Mouse (Mus musculus): ENCODE measurements around the gene Son. TPM values are rescaled to one million over a fixed set of nuclear protein-coding genes. Genes with fewer than 3 reads are reported as not detected.

Son gene
- polyA plus RNA-seq, 1 experiment from 2014 or later: 112 TPM

DNA sequence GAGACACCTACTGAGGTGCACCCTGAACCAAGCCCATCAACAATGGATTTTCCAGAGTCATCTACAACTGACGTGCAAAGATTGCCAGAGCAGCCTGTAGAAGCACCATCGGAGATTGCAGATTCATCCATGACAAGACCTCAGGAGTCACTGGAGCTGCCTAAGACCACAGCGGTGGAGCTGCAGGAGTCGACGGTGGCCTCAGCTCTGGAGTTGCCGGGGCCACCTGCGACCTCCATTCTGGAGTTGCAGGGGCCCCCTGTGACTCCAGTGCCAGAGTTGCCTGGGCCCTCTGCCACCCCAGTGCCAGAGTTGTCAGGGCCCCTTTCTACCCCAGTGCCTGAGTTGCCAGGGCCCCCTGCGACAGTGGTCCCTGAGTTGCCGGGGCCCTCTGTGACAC, 8.0 kb downstream of the Son start:
- no peak for TF ChIP-seq CTCF (IDR thresholded peaks at IDR 0.05; ENCODE audit: low read depth)
- ATAC-seq (replicated peaks; ENCODE audit: low FRiP score, low read depth) (no peak), DNase-seq (ENCODE audit: low spot score) (no peak)
- Histone ChIP-seq H3K27ac (no peak overlapping the region), H3K4me3 (replicated peaks; ENCODE audit: low read depth, low read length) (no peak overlapping the region), H3K9me3 (replicated peaks; ENCODE audit: low read length) (no peaks in the 10 kb centered on the region), H3K36me3 (ENCODE audit: insufficient read depth, low read length) (peaks cover 72% of the 10 kb centered on the region), H3K9ac (ENCODE audit: low read depth, low read length) (no peak overlapping the region), H3K27me3 (ENCODE audit: insufficient read depth, low read length) (no peaks in the 10 kb centered on the region), H3K4me2 (ENCODE audit: low read length) (no peak overlapping the region), H3K4me1 (replicated peaks; ENCODE audit: insufficient read depth, low read length) (no peaks in the 10 kb centered on the region)
- 97% methylated on average over 9 of the region's 9 CpGs for WGBS

DNA sequence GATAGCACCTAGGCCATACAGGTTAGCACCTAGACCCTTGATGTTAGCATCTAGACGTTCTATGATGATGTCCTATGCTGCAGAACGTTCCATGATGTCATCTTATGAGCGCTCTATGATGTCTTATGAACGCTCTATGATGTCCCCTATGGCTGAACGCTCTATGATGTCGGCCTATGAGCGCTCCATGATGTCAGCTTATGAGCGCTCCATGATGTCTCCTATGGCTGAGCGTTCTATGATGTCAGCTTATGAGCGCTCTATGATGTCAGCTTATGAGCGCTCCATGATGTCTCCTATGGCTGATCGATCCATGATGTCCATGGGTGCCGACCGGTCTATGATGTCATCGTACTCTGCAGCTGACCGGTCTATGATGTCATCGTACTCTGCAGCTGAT, 10.0 kb downstream of the Son start:
- peak; percentile 48; the same call in 1 of the 2 replicates for ATAC-seq (replicated peaks; ENCODE audit: low FRiP score, low read depth)
- Histone ChIP-seq H3K4me1 (replicated peaks; ENCODE audit: insufficient read depth, low read length) (no peaks in the 10 kb centered on the region), H3K27ac (no peak overlapping the region), H3K4me2 (ENCODE audit: low read length) (no peak overlapping the region), H3K27me3 (ENCODE audit: insufficient read depth, low read length) (no peaks in the 10 kb centered on the region), H3K4me3 (replicated peaks; ENCODE audit: low read depth, low read length) (no peak overlapping the region), H3K9ac (ENCODE audit: low read depth, low read length) (no peak overlapping the region), H3K36me3 (ENCODE audit: insufficient read depth, low read length) (peaks cover 74% of the 10 kb centered on the region), H3K9me3 (replicated peaks; ENCODE audit: low read length) (no peaks in the 10 kb centered on the region)
- 99% methylated on average over 17 of the region's 17 CpGs for WGBS
- no peak for TF ChIP-seq CTCF (IDR thresholded peaks at IDR 0.05; ENCODE audit: low read depth)
- no peak for DNase-seq (ENCODE audit: low spot score)

DNA sequence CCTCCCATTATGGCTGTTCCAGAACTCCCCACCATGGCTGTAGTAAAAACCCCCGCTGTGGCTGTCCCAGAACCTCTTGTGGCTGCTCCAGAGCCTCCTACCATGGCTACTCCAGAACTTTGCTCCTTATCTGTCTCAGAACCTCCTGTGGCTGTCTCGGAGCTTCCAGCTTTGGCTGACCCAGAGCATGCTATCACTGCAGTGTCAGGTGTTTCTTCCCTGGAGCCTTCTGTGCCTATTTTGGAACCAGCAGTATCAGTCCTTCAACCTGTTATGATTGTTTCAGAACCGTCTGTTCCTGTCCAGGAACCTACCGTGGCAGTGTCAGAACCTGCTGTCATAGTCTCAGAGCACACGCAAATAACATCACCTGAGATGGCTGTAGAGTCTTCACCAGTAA, 11.2 kb downstream of the Son start:
- Histone ChIP-seq H3K4me3 (replicated peaks; ENCODE audit: low read depth, low read length) (no peak overlapping the region), H3K27ac (no peak overlapping the region), H3K9me3 (replicated peaks; ENCODE audit: low read length) (no peaks in the 10 kb centered on the region), H3K27me3 (ENCODE audit: insufficient read depth, low read length) (no peaks in the 10 kb centered on the region), H3K4me2 (ENCODE audit: low read length) (no peak overlapping the region), H3K36me3 (ENCODE audit: insufficient read depth, low read length) (peaks cover 74% of the 10 kb centered on the region), H3K4me1 (replicated peaks; ENCODE audit: insufficient read depth, low read length) (no peaks in the 10 kb centered on the region), H3K9ac (ENCODE audit: low read depth, low read length) (no peak overlapping the region)
- no peak for TF ChIP-seq CTCF (IDR thresholded peaks at IDR 0.05; ENCODE audit: low read depth)
- DNase-seq (ENCODE audit: low spot score): no peak
- no peak for ATAC-seq (replicated peaks; ENCODE audit: low FRiP score, low read depth)
- WGBS: 94% methylated on average over 5 of the region's 5 CpGs

DNA sequence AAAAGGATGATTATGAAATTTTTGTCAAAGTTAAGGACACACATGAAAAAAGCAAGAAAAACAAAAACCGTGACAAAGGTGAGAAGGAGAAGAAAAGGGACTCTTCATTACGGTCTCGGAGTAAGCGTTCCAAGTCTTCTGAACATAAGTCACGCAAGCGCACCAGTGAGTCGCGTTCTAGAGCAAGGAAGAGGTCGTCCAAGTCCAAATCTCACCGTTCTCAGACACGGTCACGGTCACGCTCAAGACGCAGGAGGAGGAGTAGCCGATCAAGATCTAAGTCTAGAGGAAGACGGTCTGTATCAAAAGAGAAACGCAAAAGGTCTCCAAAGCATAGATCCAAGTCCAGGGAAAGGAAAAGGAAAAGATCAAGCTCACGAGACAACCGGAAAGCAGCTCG, 12.5 kb downstream of the Son start:
- no peak overlapping the region for H3K9ac ChIP-seq (ENCODE audit: low read depth, low read length)
- DNase-seq (ENCODE audit: low spot score) (no peak), ATAC-seq (replicated peaks; ENCODE audit: low FRiP score, low read depth) (no peak)
- no peak overlapping the region for H3K4me3 ChIP-seq (replicated peaks; ENCODE audit: low read depth, low read length)
- no peak for TF ChIP-seq CTCF (IDR thresholded peaks at IDR 0.05; ENCODE audit: low read depth)
- H3K27ac ChIP-seq: no peak overlapping the region
- H3K36me3 ChIP-seq (ENCODE audit: insufficient read depth, low read length): peaks cover 74% of the 10 kb centered on the region
- no peak overlapping the region for H3K4me2 ChIP-seq (ENCODE audit: low read length)
- 97% methylated on average over 20 of the region's 20 CpGs for WGBS
- H3K9me3 ChIP-seq (replicated peaks; ENCODE audit: low read length): no peaks in the 10 kb centered on the region
- H3K27me3 ChIP-seq (ENCODE audit: insufficient read depth, low read length): no peaks in the 10 kb centered on the region
- no peaks in the 10 kb centered on the region for H3K4me1 ChIP-seq (replicated peaks; ENCODE audit: insufficient read depth, low read length)

DNA sequence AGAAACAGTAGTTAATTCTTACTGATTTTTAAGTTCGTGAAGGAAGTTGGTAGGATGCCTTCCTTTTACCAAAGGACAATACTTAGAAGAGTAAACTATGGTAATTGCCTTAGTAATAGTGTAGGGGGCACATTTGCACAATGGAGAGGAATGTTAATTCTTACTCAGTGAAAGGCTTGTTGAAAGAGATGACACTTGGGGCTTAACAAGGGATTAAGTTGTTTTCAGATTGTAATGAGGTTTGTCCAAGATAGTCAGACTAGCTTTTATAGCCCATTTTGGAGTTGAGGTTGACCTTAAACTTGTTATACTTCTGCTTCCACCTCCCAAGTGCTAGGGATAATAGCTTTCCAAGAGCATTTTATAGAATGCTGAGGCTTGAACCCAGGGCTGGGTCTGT, 14.1 kb downstream of the Son start:
- no peak overlapping the region for H3K27ac ChIP-seq
- peaks cover 73% of the 10 kb centered on the region for H3K36me3 ChIP-seq (ENCODE audit: insufficient read depth, low read length)
- H3K27me3 ChIP-seq (ENCODE audit: insufficient read depth, low read length): no peaks in the 10 kb centered on the region
- WGBS: 78% methylated on average over 1 of the region's 1 CpGs
- DNase-seq (ENCODE audit: low spot score) (no peak), ATAC-seq (replicated peaks; ENCODE audit: low FRiP score, low read depth) (no peak)
- no peak overlapping the region for H3K4me3 ChIP-seq (replicated peaks; ENCODE audit: low read depth, low read length)
- no peaks in the 10 kb centered on the region for H3K9me3 ChIP-seq (replicated peaks; ENCODE audit: low read length)
- H3K4me2 ChIP-seq (ENCODE audit: low read length): no peak overlapping the region
- no peak for TF ChIP-seq CTCF (IDR thresholded peaks at IDR 0.05; ENCODE audit: low read depth)
- H3K9ac ChIP-seq (ENCODE audit: low read depth, low read length): no peak overlapping the region
- no peaks in the 10 kb centered on the region for H3K4me1 ChIP-seq (replicated peaks; ENCODE audit: insufficient read depth, low read length)

GRCm38 (mm10) chr16:91662336-91662735, 15.0 kb downstream of the Son start:
- TF ChIP-seq CTCF (IDR thresholded peaks at IDR 0.05; ENCODE audit: low read depth): no peak
- H3K9ac ChIP-seq (ENCODE audit: low read depth, low read length): no peak overlapping the region
- H3K9me3 ChIP-seq (replicated peaks; ENCODE audit: low read length): no peaks in the 10 kb centered on the region
- no peak for DNase-seq (ENCODE audit: low spot score)
- no peak overlapping the region for H3K27ac ChIP-seq
- H3K4me2 ChIP-seq (ENCODE audit: low read length): no peak overlapping the region
- no peaks in the 10 kb centered on the region for H3K4me1 ChIP-seq (replicated peaks; ENCODE audit: insufficient read depth, low read length)
- no peaks in the 10 kb centered on the region for H3K27me3 ChIP-seq (ENCODE audit: insufficient read depth, low read length)
- ATAC-seq (replicated peaks; ENCODE audit: low FRiP score, low read depth): no peak
- H3K4me3 ChIP-seq (replicated peaks; ENCODE audit: low read depth, low read length): no peak overlapping the region
- peaks cover 73% of the 10 kb centered on the region for H3K36me3 ChIP-seq (ENCODE audit: insufficient read depth, low read length)
- WGBS: 93% methylated on average over 16 of the region's 16 CpGs

DNA sequence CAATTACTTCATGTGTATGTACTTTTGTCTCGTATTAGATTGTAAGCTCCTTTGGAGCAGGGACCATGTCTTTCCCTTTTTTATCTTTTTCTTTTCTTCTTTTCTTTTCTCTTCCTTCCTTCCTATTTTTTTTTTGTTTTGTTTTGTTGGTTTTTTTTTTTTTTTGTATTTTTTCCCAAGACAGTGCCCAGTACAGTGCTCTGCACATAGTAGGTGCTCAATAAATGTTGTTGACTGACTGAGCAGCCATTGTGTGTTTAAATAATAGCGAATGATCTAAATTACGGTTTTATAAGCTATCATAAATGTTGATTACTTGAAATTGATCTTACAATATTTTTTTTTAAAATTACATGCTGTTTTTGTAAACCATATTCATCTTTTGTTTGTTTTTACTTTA, 16.5 kb downstream of the Son start:
- Histone ChIP-seq H3K9ac (ENCODE audit: low read depth, low read length) (no peak overlapping the region), H3K4me3 (replicated peaks; ENCODE audit: low read depth, low read length) (no peak overlapping the region), H3K4me1 (replicated peaks; ENCODE audit: insufficient read depth, low read length) (no peaks in the 10 kb centered on the region), H3K27ac (no peak overlapping the region), H3K9me3 (replicated peaks; ENCODE audit: low read length) (no peaks in the 10 kb centered on the region), H3K4me2 (ENCODE audit: low read length) (no peak overlapping the region), H3K27me3 (ENCODE audit: insufficient read depth, low read length) (no peaks in the 10 kb centered on the region), H3K36me3 (ENCODE audit: insufficient read depth, low read length) (peaks cover 64% of the 10 kb centered on the region)
- no peak for DNase-seq (ENCODE audit: low spot score)
- no peak for TF ChIP-seq CTCF (IDR thresholded peaks at IDR 0.05; ENCODE audit: low read depth)
- 94% methylated on average over 3 of the region's 3 CpGs for WGBS
- no peak for ATAC-seq (replicated peaks; ENCODE audit: low FRiP score, low read depth)
